Mouse (Mus musculus) E14TG2a.4 (cell line): ENCODE measurements around the gene Ddx23.

ENCODE experiments used
- CTCF ChIP-seq: conservative IDR thresholded peaks from 2 replicates; pipeline ENCODE4 v1.5.1; 2014; ENCODE audit warnings: low read length
- NANOG ChIP-seq: IDR thresholded peaks from 2 replicates; pipeline ENCODE4 v1.6.1; 2014; ENCODE audit warnings: borderline replicate concordance, low read length, mixed read lengths

GRCm38 (mm10) chr15:98622199-98622598, 40.5 kb downstream of the Ddx23 start:
- no peak for TF ChIP-seq CTCF
- no peak for TF ChIP-seq NANOG
